Mouse (Mus musculus) adrenal gland, adult 8-10 months (tissue): ENCODE data around the gene Ufsp1. TPM values are rescaled to one million over a fixed set of nuclear protein-coding genes. Genes with fewer than 3 reads are reported as not detected.

Source experiments
- DNase-seq: peaks from one replicate; pipeline ENCODE4 v3.0.0; 2022
- microRNA-seq, 2 experiments: library from miRNA; unstranded; fragments of <30 nt; microRNA quantifications; one replicate each; pipeline ENCODE4 v1.2.0; 2022
- total RNA-seq, 4 experiments: library from RNA; stranded (reverse); gene quantifications; 2 replicates each; pipeline ENCODE4 v1.2.4; 2022

Gene Ufsp1
- total RNA-seq, 4 experiments from 2014 or later = 13.0 to 16.4 (median 15.8) TPM

- no peak for DNase-seq
Measured at GRCm38 (mm10) chr5:137334317-137334716, 39.9 kb downstream of the Ufsp1 start.

GRCm38 (mm10) chr5:137335066-137335465 lies 40.6 kb downstream of the Ufsp1 start:
- DNase-seq = no peak

- DNase-seq = no peak
Measured at GRCm38 (mm10) chr5:137337190-137337589, 42.8 kb downstream of the Ufsp1 start.

GRCm38 (mm10) chr5:137338256-137338655 lies 43.8 kb downstream of the Ufsp1 start:
- DNase-seq = peak; percentile 92

- DNase-seq = no peak
Measured at GRCm38 (mm10) chr5:137338663-137339289, 44.3 kb downstream of the Ufsp1 start.

GRCm38 (mm10) chr5:137339290-137339979 lies 45.0 kb downstream of the Ufsp1 start:
- no peak for DNase-seq

- no peak for DNase-seq
Measured at GRCm38 (mm10) chr5:137340222-137340621, 45.8 kb downstream of the Ufsp1 start.

- DNase-seq = no peak
Measured at GRCm38 (mm10) chr5:137342407-137343012, 48.1 kb downstream of the Ufsp1 start.

- DNase-seq = no peak
Measured at GRCm38 (mm10) chr5:137343412-137343811, 49.0 kb downstream of the Ufsp1 start.

GRCm38 (mm10) chr5:137343869-137344268 lies 49.4 kb downstream of the Ufsp1 start:
- no peak for DNase-seq

Small RNA genes lying within 50 kb of the gene (microRNA-seq; reads per million reads assigned to microRNA genes)
- gene Mir7036 (0.70 to 1.0 reads per million in 2 experiments), gene Mir8116 (0 reads per million in 2 experiments)

Other genes with a start within 250 kb of the Ufsp1 start
- gene Ap1s1, start 248.5 kb upstream of the Ufsp1 start, total RNA-seq = 100 to 1,000 TPM; 104 to 120 (median 106) TPM
- 1 to 10 TPM; 2.7 to 9.5 (median 6.5) TPM for gene Serpine1, start 222.4 kb upstream of the Ufsp1 start, total RNA-seq
- 10 to 100 TPM; 44.0 to 57.1 (median 54.0) TPM for gene Trim56, start 178.4 kb upstream of the Ufsp1 start, total RNA-seq
- gene Muc3, start 145.3 kb upstream of the Ufsp1 start, total RNA-seq = not detected
- 1 to 10 TPM in 1 of 4 experiments, under 1 TPM in 2, not detected in 1; 0.14 to 1.0 (median 0.75) TPM for gene Muc3a, start 82.2 kb upstream of the Ufsp1 start, total RNA-seq
- gene Ache, start 7.1 kb upstream of the Ufsp1 start, total RNA-seq = 10 to 100 TPM; 11.5 to 22.5 (median 16.8) TPM
- 100 to 1,000 TPM; 145 to 244 (median 187) TPM for gene Srrt, start 13.0 kb downstream of the Ufsp1 start, total RNA-seq
- 10 to 100 TPM; 35.7 to 54.9 (median 48.5) TPM for gene Trip6, start 19.8 kb downstream of the Ufsp1 start, total RNA-seq
- 10 to 100 TPM; 10.2 to 22.1 (median 16.6) TPM for gene Slc12a9, start 39.0 kb downstream of the Ufsp1 start, total RNA-seq
- gene Ephb4, start 55.5 kb downstream of the Ufsp1 start, total RNA-seq = 10 to 100 TPM; 51.4 to 70.3 (median 61.1) TPM
- gene Zan, start 182.4 kb downstream of the Ufsp1 start, total RNA-seq = not detected
- 10 to 100 TPM; 24.4 to 31.1 (median 27.4) TPM for gene Pop7, start 207.9 kb downstream of the Ufsp1 start, total RNA-seq
- gene Gigyf1, start 223.9 kb downstream of the Ufsp1 start, total RNA-seq = 10 to 100 TPM; 38.5 to 67.8 (median 56.6) TPM
- not detected for gene Epo, start 238.6 kb downstream of the Ufsp1 start, total RNA-seq
- gene Gnb2, start 238.9 kb downstream of the Ufsp1 start, total RNA-seq = 100 to 1,000 TPM; 569 to 665 (median 622) TPM